Mouse (Mus musculus): ENCODE data around the gene Inha. TPM values are rescaled to one million over a fixed set of nuclear protein-coding genes. Genes with fewer than 3 reads are reported as not detected.

The Inha gene
- polyA plus RNA-seq, 1 experiment from 2014 or later: 11.8 TPM

- Histone ChIP-seq H3K9ac (no peak overlapping the region), H3K36me3 (peaks cover 62% of the 10 kb centered on the region), H3K9me3 (no peaks in the 10 kb centered on the region), H3K27me3 (peaks cover 26% of the 10 kb centered on the region), H3K4me1 (0 out of 2 replicates have a peak, but pooled peaks cover 6% of the 10 kb centered on the region), H3K27ac (no peak overlapping the region), H3K4me3 (no peak overlapping the region), H3K4me2 (replicated peaks) (no peak overlapping the region)
- no peak for ATAC-seq (ENCODE audit: insufficient number of reproducible peaks, insufficient read depth, low FRiP score, low TSS enrichment)
- 40% methylated on average over 24 of the region's 24 CpGs for WGBS
Observed at GRCm38 (mm10) chr1:75492579-75493170, 14.2 kb upstream of the Inha start.

GRCm38 (mm10) chr1:75494878-75495548 lies 11.9 kb upstream of the Inha start:
- Histone ChIP-seq H3K27me3 (peaks cover 11% of the 10 kb centered on the region; the same call in 1 of the 2 replicates), H3K4me1 (no peaks in the 10 kb centered on the region), H3K36me3 (peaks cover 72% of the 10 kb centered on the region), H3K27ac (0 out of 2 replicates have a peak overlapping the region, but pooled peaks have one; percentile 18), H3K9ac (no peak overlapping the region), H3K4me2 (replicated peaks) (no peak overlapping the region), H3K4me3 (no peak overlapping the region), H3K9me3 (no peaks in the 10 kb centered on the region)
- ATAC-seq (ENCODE audit: insufficient number of reproducible peaks, insufficient read depth, low FRiP score, low TSS enrichment): no peak
- 49% methylated on average over 12 of the region's 12 CpGs for WGBS

GRCm38 (mm10) chr1:75498897-75499296 lies 8.0 kb upstream of the Inha start:
- no peaks in the 10 kb centered on the region for H3K9me3 ChIP-seq
- H3K27me3 ChIP-seq: no peaks in the 10 kb centered on the region
- WGBS: 86% methylated on average over 4 of the region's 4 CpGs
- H3K27ac ChIP-seq: no peak overlapping the region
- no peak overlapping the region for H3K9ac ChIP-seq
- no peak overlapping the region for H3K4me3 ChIP-seq
- H3K4me2 ChIP-seq (replicated peaks): no peak overlapping the region
- ATAC-seq (ENCODE audit: insufficient number of reproducible peaks, insufficient read depth, low FRiP score, low TSS enrichment): no peak
- H3K36me3 ChIP-seq: peaks cover 78% of the 10 kb centered on the region
- peaks cover 3% of the 10 kb centered on the region; the same call in 1 of the 2 replicates for H3K4me1 ChIP-seq

GRCm38 (mm10) chr1:75499441-75499840 lies 7.4 kb upstream of the Inha start:
- WGBS: 82% methylated on average over 7 of the region's 7 CpGs

GRCm38 (mm10) chr1:75501905-75502304 lies 5.0 kb upstream of the Inha start:
- ATAC-seq (ENCODE audit: insufficient number of reproducible peaks, insufficient read depth, low FRiP score, low TSS enrichment): no peak
- no peak overlapping the region for H3K9ac ChIP-seq
- no peak overlapping the region for H3K27ac ChIP-seq
- peaks cover 66% of the 10 kb centered on the region for H3K36me3 ChIP-seq
- no peaks in the 10 kb centered on the region for H3K9me3 ChIP-seq
- H3K27me3 ChIP-seq: no peaks in the 10 kb centered on the region
- H3K4me3 ChIP-seq: no peak overlapping the region
- 94% methylated on average over 9 of the region's 9 CpGs for WGBS
- no peak overlapping the region for H3K4me2 ChIP-seq (replicated peaks)
- peaks cover 21% of the 10 kb centered on the region for H3K4me1 ChIP-seq

More at GRCm38 (mm10) chr1:75499441-75499840, 7.4 kb upstream of the Inha start:
- Histone ChIP-seq H3K9me3 (no peaks in the 10 kb centered on the region), H3K36me3 (peaks cover 78% of the 10 kb centered on the region), H3K4me3 (no peak overlapping the region), H3K9ac (no peak overlapping the region), H3K4me2 (replicated peaks) (no peak overlapping the region), H3K27me3 (no peaks in the 10 kb centered on the region), H3K27ac (no peak overlapping the region), H3K4me1 (peaks cover 9% of the 10 kb centered on the region)
- ATAC-seq (ENCODE audit: insufficient number of reproducible peaks, insufficient read depth, low FRiP score, low TSS enrichment): no peak

GRCm38 (mm10) chr1:75502945-75503650 lies 3.8 kb upstream of the Inha start:
- no peak for ATAC-seq (ENCODE audit: insufficient number of reproducible peaks, insufficient read depth, low FRiP score, low TSS enrichment)
- Histone ChIP-seq H3K27ac (no peak overlapping the region), H3K36me3 (peaks cover 55% of the 10 kb centered on the region), H3K4me3 (no peak overlapping the region), H3K4me2 (replicated peaks) (no peak overlapping the region), H3K27me3 (no peaks in the 10 kb centered on the region), H3K4me1 (peaks cover 28% of the 10 kb centered on the region), H3K9ac (no peak overlapping the region), H3K9me3 (no peaks in the 10 kb centered on the region)
- 85% methylated on average over 25 of the region's 25 CpGs for whole genome bisulfite sequencing

- no peak for ATAC-seq (ENCODE audit: insufficient number of reproducible peaks, insufficient read depth, low FRiP score, low TSS enrichment)
- Histone ChIP-seq H3K36me3 (peaks cover 50% of the 10 kb centered on the region), H3K4me3 (0 out of 2 replicates have a peak overlapping the region, but pooled peaks have one; percentile 87), H3K27ac (no peak overlapping the region), H3K4me1 (peaks cover 28% of the 10 kb centered on the region), H3K9ac (0 out of 2 replicates have a peak overlapping the region, but pooled peaks have one; percentile 5), H3K27me3 (no peaks in the 10 kb centered on the region), H3K9me3 (no peaks in the 10 kb centered on the region), H3K4me2 (replicated peaks) (0 out of 2 replicates have a peak overlapping the region, but pooled peaks have one; percentile 93)
- 67% methylated on average over 23 of the region's 23 CpGs for WGBS
Observed at GRCm38 (mm10) chr1:75503651-75503980, 3.3 kb upstream of the Inha start.

- peak overlapping the region; percentile 95; the same call in 1 of the 2 replicates for H3K9ac ChIP-seq
- H3K4me2 ChIP-seq (replicated peaks): peak overlapping the region; percentile 93
- peaks cover 28% of the 10 kb centered on the region for H3K4me1 ChIP-seq
- H3K9me3 ChIP-seq: no peaks in the 10 kb centered on the region
- H3K27ac ChIP-seq: no peak overlapping the region
- peak overlapping the region; percentile 87 for H3K4me3 ChIP-seq
- H3K36me3 ChIP-seq: peaks cover 41% of the 10 kb centered on the region
- ATAC-seq (ENCODE audit: insufficient number of reproducible peaks, insufficient read depth, low FRiP score, low TSS enrichment): no peak
- H3K27me3 ChIP-seq: no peaks in the 10 kb centered on the region
- WGBS: 53% methylated on average over 9 of the region's 9 CpGs
Observed at GRCm38 (mm10) chr1:75504256-75505045, 2.4 kb upstream of the Inha start.

- peaks cover 28% of the 10 kb centered on the region for H3K4me1 ChIP-seq
- H3K27me3 ChIP-seq: no peaks in the 10 kb centered on the region
- WGBS: under 1% methylated on average over 84 of the region's 84 CpGs
- ATAC-seq (ENCODE audit: insufficient number of reproducible peaks, insufficient read depth, low FRiP score, low TSS enrichment): peak; percentile 24; the same call in 1 of the 2 replicates
- H3K4me3 ChIP-seq: peak overlapping the region; percentile 87
- peaks cover 32% of the 10 kb centered on the region for H3K36me3 ChIP-seq
- H3K9me3 ChIP-seq: no peaks in the 10 kb centered on the region
- H3K9ac ChIP-seq: peak overlapping the region; percentile 95
- peak overlapping the region; percentile 97 for H3K27ac ChIP-seq
- peak overlapping the region; percentile 93 for H3K4me2 ChIP-seq (replicated peaks)
Observed at GRCm38 (mm10) chr1:75505159-75505955, 1.5 kb upstream of the Inha start.

- peak within 1 kb of the TSS; percentile 97 for H3K27ac ChIP-seq
- WGBS: under 1% methylated on average over 64 of the region's 65 CpGs
- H3K27me3 ChIP-seq: no peaks in the 10 kb centered on the region
- H3K4me1 ChIP-seq: peaks cover 28% of the 10 kb centered on the region
- peak within 1 kb of the TSS; percentile 93 for H3K4me2 ChIP-seq (replicated peaks)
- H3K4me3 ChIP-seq: peak within 1 kb of the TSS; percentile 87
- no peaks in the 10 kb centered on the region for H3K9me3 ChIP-seq
- H3K9ac ChIP-seq: peak within 1 kb of the TSS; percentile 95
- peak; percentile 88 for ATAC-seq (ENCODE audit: insufficient number of reproducible peaks, insufficient read depth, low FRiP score, low TSS enrichment)
- H3K36me3 ChIP-seq: peaks cover 24% of the 10 kb centered on the region
Observed at GRCm38 (mm10) chr1:75505956-75506831, 683 bp upstream of the Inha start, which contains the start of gene Obsl1. Obsl1 (minus strand) TSS chr1:75506452.

Data from embryonic facial prominence, embryonic 12.5 days (tissue).